Mouse (Mus musculus): ENCODE measurements around the gene Crcp.

Crcp gene

GRCm38 (mm10) chr5:130096754-130097153 is 67.7 kb downstream of the Crcp start:
- no peak for DNase-seq (ENCODE audit: low spot score in 2 of 2)

- DNase-seq (ENCODE audit: low spot score in 2 of 2), result no peak
These were observed 68.7 kb downstream of the Crcp start for GRCm38 (mm10) chr5:130097837-130098236.

GRCm38 (mm10) chr5:130101724-130102123 is 72.6 kb downstream of the Crcp start:
- DNase-seq (ENCODE audit: low spot score in 2 of 2), result no peak

GRCm38 (mm10) chr5:130109348-130109747 is 80.3 kb downstream of the Crcp start:
- no peak for DNase-seq (ENCODE audit: low spot score in 2 of 2)
